Mouse (Mus musculus): Measurements from ENCODE around the gene Lamp1.
A peak's percentile ranks its signal among the peaks of the same experiment; 100 is the strongest.

Lamp1 gene

DNA sequence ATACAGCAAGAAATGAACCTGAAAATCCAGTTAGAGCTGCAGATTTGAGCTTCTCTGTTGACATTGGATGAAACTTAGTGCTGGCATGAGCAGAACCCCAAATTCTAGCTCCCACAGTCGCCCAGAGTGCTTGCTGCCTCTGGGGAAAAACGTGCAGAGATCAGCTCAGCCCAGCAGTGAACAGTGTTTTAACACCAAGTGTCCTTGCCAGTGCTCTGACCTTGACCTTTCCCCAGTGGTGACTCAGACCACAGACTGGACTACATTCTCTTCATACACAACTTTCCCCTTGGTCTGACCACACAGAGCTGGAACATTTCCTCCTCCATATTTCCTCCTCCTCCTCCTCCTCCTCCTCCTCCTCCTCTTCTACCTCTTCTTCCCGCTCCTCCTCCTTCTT, 43.1 kb downstream of the Lamp1 start:
- DNase-seq = no peak

DNA sequence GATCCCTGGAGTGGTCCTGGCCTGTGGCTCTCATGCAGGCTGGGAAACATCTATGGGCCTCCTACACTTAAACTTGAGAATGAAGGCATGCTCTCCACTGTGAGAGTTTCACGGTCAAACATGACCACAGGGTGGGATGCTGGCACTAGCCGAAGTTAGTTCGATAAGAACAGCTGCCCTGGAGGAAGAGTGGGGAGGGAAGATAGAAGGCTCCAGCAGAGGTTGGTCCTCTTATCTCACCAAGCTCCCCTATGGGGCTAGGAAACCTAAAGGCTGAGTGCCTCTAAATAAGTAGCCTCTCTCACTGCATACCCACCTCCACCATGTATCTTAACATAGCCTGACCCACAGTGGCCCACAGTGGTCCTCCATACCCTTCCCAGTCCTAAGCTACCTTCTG, 43.8 kb downstream of the Lamp1 start:
- DNase-seq = no peak

DNA sequence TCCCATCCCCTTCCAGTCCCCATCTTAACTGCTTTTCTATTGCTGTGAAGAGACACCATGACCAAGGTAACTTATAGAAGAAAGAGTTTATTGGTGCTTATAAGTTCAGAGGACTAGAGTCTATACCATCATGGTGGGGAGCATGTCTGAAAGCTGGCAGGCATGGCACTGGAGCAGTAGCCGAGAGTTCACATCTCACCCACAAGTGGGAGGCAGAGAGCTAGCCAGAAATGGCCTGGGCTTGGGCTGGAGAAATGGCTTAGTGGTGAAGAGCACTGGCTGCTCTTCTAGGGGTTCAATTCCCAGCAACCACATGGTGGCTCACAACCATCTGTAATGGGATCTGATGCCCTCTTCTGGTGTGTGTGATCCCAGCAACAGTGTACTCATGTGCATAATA, 44.5 kb downstream of the Lamp1 start:
- no peak for DNase-seq

DNA sequence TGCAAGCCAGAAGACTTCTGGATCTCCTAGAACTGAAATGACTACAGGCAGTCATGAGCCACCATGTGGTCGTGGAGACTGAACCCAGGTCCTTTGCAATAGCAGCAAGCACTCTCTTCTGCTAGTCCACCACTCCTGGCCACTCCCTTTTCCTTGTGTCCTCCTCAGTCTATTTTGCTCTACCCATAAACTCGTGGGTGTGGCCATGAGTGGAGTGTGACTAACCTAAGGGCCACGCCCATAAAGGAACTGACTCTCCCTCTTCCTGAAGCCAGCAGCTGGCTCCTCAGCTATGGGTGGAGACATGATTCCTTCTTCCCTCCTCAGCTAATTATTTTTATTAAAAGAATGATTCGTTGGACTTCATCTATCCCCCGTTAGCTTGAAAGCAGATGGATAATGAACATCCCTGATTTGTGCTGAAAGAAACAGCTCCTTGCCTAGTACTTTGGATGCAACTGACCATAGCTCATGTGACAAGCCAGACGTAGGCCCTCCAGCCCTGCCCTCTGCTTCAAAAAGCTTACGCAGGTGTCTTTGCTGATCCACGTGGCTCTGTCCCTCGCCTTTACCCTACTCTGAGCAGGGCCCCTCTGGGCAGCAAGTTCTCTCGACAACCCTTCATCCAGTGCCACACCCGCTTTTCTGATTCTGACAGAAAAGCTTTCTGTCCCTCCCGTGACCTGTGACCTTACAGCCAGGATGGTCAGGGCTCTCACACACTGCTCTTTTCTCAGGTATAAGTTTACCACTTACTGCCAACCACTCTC, 45.6 kb downstream of the Lamp1 start:
- DNase-seq = peak; percentile 55 to 60

DNA sequence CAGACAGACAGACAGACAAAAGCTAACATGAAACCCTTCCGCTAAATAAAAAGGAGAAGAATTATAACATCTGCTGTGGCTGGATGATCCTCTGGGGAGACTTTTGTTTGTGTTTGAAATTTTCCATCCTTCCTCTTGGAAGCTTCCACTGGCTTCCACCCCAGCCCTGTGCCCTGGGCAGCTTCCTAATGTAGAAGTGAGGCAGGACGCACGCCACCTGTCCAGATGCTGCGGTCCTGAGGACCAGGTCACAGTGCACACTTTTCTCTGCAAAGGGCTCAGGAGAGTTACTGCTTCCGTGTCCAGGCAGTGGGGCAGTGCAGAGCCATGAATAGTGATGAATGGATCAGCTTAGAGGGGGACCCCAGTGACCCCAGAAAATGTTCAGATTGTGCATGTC, 46.4 kb downstream of the Lamp1 start:
- DNase-seq = no peak

DNA sequence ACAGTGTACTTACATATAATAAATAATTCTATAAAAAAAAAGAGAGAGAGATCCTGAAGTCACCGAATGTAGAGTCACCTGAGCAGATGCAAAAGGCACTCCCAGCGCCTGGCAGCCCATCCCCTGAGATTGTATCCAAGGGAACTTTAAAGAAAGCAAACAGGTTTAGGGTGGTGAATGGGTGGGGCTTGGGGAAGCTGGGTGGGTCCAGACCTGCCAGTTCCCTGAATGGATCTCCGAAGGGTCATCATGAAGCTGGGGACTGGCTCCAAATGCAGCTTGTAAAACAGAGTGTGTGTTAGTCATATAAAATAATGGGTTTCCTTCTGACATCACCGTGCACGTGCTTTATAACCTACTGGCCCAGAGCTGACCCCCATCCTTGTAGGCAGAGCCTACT, 47.3 kb downstream of the Lamp1 start:
- no peak for DNase-seq

DNA sequence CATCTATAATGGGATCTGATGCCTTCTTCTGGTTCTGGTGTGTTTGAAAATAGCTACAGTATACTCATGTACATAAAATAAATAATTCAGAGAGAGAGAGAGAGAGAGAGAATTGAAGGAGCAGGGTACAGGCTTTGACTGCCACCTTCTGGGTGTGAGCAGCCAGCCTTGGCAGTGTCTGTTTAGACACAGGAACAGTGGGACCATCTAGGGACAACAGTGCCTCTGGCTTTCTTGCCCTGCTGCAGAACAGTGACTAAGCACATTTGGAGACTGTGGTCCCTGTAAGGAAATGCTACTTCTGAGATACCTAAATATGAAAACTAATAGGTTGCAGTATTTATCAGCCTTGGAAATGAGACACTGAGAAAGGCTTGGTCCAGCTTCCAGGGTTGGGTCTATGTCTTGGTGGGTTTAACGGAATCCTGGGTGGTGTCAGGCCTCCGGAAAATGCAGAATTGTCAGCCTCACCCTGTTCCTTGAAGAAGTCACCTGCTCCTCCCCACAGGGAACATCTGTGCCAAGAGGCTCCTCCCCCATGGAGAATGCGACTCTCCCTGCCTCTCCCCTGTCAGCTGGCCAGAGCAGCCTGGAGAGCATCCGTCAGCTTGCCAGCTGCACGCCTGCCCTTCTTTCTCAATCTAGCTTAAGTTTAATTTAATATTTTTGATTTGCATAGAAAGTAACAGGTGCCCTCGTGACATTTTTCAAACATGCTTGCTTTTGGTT, 49.8 kb downstream of the Lamp1 start:
- peak; percentile 49 to 56 for DNase-seq

DNA sequence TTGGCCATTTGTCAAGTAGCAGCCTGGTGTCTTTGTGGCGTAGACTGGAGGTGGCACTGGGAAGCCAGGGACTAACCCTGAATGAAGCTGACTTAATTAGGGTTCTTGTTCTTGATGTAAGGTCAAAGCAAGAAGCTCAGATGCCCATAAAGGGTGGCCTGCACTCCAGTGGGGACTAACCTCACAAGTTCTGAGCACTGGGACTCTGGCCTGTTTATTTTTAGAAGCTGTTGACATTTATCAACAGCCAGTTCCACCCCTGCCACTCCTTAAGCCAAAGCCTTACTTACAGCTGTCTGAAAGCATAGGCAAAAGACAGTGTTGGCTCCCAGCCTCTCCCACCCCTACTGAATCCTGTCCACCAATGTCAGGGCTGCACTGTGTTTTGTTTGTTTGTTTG, 50.8 kb downstream of the Lamp1 start:
- no peak for DNase-seq

DNA sequence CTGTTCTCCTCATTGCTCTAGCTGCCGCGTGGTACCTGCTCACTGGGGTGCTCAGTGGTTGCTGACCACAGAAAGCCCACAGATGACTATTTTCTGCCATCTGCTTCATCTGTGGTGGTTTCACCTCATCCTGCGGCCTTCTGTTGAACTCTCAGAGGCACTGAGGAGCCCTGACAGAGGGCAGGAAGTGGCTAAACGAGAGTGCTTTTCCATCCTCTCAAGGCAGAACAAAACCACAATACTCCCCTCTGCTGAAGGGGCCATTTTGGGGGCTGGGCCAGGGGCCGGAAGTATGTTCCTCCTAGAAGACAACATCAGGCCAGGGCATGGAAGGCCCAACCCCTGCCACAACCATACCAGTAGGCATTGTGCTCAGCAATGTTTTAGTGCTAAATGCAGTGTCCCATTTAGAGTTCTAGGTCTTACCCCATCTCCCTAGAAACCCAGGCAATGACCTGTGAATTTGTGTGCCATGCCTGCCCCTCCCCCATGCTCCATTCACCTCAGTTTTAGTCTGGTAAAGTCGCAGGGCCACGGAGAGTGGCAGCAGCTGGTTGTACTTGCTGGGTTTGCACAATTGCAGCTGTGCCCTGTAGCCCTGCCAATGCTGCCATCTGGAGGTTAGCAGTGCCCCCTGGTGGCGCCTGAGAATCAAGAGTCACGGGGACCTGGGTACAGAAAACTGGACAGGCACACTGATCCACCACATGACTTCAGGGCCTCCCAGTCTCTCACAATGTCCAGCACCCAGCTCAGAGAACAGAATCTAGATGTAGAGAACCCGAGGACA, 54.7 kb downstream of the Lamp1 start:
- peak; percentile 90 to 96 for DNase-seq

DNA sequence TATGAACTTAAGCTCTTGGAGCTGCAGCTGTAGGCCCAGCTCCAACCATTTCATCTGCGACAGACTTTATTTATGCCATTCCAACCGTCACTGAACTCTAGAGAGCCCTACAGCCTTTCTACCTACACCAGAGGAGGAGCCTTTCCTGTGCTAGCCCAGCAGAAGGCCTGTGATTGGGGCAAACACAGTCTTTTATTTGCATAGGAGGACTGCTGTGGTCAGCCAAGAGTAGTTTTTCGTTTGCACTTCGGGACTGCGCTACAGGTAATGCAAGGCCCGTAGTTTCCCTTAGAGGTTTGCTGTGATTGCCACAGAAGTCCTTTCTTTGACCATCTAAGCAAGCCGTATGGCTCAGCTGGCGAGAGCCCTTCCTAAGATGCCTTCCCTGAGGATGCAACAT, 57.4 kb downstream of the Lamp1 start:
- DNase-seq = no peak

DNA sequence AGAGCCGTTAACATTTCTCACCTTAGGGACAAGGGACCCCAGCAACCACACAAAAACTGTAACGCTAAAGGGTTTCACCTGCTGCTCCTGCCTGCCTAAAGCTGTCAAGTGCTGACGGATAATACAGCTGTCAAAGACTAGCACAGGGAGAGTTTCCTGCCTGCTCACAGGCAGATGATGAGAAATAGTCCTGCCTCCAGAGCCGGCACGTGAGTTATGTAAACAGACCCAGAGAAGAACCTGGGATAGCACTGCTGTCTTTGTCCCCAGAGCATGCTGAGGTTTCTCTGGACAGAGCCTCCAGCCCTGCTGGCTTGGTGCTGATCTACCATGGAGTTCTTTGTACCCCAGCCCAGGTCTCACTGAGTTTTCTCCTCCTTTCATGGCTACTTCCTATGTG, 58.1 kb downstream of the Lamp1 start:
- no peak for DNase-seq

DNA sequence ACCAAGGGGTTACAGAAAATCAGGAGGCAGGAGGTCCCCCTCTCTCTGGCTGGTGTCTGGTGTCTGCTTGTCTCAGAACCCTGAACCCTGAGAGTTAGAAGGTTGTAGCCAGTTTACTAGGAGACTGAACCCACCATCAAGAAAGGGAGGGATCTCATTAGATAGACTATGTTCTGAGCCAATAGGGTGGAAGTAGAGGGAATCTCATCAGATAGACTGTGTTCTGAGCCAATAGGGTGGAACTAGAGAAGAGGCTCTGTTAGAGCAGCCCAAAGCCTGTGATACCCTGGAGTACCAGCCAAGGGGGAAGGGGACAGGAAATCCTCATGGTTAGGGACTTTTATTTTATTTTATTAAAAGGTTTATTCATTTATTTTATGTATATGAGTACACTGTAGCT, 59.0 kb downstream of the Lamp1 start:
- no peak for DNase-seq

DNA sequence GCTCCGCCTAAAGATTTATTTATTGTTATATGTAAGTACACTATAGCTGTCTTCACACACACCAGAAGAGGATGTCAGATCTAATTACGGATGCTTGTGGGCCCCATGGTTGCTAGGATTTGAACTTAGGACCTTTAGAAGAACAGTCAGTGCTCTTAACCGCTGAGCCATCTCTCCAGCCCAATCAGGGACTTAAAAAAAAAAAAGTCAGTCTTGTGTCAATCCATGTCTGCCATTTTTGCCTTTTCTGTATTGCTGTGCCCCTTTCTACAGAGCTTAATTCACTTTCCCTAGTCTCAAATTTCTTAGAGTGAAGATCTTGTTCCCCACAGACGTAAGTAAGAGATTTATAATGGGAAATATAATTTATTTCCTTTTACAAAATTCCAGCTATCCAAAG, 59.5 kb downstream of the Lamp1 start:
- DNase-seq = no peak

DNA sequence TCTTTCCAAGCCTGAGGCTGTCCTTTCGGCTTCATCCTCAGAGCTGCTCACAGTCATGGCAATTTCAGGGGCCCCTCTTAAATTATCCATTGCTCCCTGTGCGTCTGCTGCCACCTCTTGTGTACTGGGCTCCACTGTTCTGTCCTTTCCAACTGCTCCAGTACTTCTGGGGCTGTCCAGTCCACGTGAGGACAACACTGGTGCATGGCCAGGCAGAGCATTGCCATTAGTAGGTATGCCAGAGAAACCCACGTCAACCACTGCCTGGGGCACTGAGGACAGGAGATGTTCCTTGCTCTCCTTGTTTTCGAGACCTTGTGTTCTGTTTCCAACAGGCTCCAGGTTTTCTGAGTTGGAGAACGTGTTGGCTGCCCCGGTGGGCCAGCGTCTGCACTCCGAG, 65.5 kb downstream of the Lamp1 start:
- DNase-seq = no peak

Data from kidney, postnatal 36 days (tissue).